Mouse (Mus musculus) gastrocnemius, adult 18-20 months (tissue): ENCODE data around the gene Abcc8. TPM values are rescaled to one million over a fixed set of nuclear protein-coding genes. Genes with fewer than 3 reads are reported as not detected.

Source experiments
- DNase-seq: peaks from one replicate; pipeline ENCODE4 v3.0.0; 2021; ENCODE audit warnings: low spot score
- total RNA-seq, 2 experiments: library from RNA; stranded (reverse); gene quantifications; 2 replicates each; pipeline ENCODE4 v1.2.3; 2021

The Abcc8 gene
- total RNA-seq, 2 experiments from 2014 or later = 3.3 to 5.9 TPM

GRCm38 (mm10) chr7:46157746-46158145 is 22.1 kb downstream of the Abcc8 start:
- no peak for DNase-seq

- DNase-seq = no peak
These were observed 25.0 kb downstream of the Abcc8 start for GRCm38 (mm10) chr7:46154498-46155488.

DNA sequence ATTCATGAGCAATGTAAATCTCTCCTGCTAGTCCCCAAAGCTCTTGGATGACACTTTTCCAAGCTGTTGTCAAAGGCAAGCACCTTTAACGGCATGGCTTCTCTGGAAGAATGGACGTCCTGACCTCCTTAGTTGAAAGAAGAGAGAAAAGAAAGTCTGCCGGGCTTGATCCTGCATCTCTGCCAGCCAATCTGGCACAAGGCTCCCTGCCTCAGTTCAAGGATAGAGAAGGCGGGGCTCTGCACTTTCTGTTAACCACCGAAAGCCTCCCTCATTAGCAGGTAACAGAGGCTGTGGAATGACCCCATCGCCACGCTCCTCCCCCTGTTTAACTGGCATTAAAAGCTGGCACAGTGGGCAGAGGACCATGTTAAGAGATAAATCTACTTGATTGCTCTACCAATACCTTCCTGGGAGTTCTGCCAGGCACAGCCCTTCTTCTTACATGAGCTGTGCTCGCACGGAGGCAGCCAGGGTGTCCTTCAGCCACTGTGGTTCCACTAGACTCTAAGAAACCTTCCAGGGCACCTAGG is 26.9 kb downstream of the Abcc8 start:
- no peak for DNase-seq

DNA sequence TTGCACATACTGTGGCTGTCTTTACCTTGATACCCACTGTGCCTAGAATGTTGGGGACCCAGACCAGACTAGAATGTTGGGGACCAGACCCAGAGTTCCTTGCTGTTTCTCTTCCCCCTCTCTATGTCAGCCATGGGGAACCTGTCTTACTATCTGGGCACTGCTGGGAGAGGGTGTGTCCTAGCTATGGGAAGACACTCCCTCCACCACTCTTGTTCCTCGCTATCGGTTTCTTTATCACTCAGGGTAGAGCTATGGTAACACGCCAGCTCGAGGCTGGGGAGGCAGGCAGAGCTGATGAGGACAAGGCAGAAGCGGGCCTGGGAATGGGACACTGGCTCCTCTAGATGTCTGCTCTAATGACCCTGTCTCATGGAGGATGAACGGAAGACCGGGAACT is 32.4 kb downstream of the Abcc8 start:
- DNase-seq = no peak

GRCm38 (mm10) chr7:46146675-46147308 is 33.0 kb downstream of the Abcc8 start:
- no peak for DNase-seq

DNA sequence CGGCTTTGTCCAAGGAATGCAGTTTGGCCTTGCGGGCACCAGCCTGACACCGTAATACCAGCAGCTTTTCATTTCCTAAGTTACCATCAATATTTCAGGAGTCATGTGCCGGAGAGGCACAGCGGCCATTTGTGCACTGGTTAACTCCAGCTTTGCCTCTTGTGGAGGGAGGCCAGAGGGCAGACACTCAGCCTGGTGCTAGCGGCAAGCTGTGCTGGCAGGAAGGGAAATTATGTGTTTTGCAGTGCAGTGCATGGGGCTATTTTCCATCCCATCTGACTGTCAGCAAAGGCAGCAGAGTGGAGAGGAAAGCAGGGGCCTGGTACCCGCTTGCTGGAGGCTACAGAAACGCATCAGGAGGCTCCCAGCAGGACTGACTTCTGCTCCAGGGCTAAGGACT is 35.8 kb downstream of the Abcc8 start:
- no peak for DNase-seq

DNA sequence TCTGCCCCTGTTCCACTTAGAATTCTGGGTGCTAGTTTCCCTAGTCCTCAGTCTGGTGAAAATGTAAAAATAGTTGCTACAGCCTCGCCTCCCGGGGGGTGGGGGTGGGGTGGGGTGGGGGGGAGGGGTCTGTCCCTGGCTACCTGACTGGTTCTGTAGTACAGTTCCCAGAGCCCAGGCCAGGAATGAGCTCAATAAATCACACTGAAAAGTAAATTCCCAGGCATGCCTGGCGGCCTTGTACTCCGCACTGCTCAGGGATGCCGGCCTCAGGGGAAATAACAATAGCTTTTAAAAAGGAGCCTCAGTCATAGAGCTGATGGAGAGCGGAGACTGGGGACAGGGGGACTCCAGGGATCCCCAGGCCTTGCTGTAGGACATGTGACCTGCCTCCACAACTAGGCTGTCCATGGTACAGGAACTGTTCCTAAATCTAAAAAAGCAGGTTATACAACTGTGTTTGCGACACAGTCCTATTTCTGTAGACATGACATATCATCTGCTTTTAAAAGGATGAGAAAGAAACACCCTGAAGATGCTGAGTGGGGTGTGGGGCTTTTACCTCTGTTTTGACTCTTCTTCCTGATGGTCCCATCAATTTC is 41.4 kb downstream of the Abcc8 start:
- DNase-seq = no peak

GRCm38 (mm10) chr7:46133858-46134257 is 46.0 kb downstream of the Abcc8 start:
- DNase-seq = no peak

- DNase-seq = no peak
These were observed 47.6 kb downstream of the Abcc8 start for GRCm38 (mm10) chr7:46132229-46132628.

DNA sequence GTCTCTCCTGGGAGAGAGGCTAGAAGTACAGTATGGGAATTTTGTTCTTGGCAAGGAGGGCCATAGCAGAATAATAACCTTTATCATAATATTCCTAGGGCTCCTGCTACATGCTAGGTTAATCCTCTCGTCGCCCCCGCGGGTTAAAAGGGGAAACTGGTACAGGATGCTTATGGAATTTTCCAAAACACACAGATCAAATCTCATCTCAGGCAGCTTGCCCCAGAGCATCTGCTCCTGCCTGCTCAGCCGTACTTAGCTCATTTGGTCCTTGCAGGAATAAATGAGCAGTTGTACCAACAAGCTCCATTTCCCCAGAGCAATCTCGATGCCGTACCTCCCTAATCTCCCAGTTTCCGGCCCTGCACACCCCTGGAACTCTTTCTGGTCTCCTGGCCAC is 48.0 kb downstream of the Abcc8 start:
- DNase-seq = no peak

GRCm38 (mm10) chr7:46131266-46131665 is 48.6 kb downstream of the Abcc8 start:
- no peak for DNase-seq

GRCm38 (mm10) chr7:46130723-46131122 is 49.1 kb downstream of the Abcc8 start:
- DNase-seq = no peak

- no peak for DNase-seq
These were observed 50.2 kb downstream of the Abcc8 start for GRCm38 (mm10) chr7:46129463-46130179.

DNA sequence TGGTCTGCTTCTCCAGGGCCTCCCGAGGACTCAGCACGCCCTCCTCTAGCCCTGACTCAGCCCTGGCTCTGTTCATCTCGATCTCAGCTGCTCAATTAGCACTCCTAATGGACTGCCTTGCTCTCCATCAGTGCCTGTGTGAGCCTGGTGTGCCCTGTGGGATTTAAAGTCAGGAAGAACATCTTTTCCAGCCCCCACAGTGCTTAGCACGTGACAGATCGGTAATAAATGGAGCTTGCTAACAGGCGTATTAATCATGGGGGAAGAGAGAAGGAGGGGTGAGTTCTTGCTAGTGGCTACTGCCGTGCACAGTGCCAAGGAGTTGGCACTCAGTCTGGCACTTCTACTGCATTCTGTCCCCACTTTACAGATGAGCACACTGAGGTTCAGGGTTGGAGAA is 51.6 kb downstream of the Abcc8 start:
- no peak for DNase-seq

- DNase-seq = no peak
These were observed 54.5 kb downstream of the Abcc8 start for GRCm38 (mm10) chr7:46125340-46125739.

GRCm38 (mm10) chr7:46124460-46124859 is 55.4 kb downstream of the Abcc8 start:
- DNase-seq = no peak

DNA sequence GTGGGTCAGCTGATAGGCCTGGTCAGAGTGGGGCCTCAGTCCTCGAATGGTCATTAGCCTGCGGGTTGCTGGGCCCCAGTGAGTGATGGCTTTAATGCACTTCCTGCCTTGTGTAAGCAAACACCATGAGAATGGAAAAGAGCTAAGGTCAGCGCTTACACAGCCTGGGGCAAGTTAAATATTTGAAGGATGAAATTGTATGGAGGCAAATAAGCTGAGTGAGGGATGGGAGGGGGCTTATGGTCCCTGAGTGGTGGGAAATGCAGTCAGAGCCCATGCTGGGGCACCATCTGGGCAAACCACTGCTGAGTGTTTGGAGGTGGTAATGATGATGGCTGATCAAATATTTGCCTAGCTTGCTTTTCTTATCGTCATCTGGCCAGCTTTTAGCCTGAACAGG is 56.9 kb downstream of the Abcc8 start:
- no peak for DNase-seq

GRCm38 (mm10) chr7:46117035-46117434 is 62.8 kb downstream of the Abcc8 start:
- DNase-seq = no peak

- peak; percentile 88 for DNase-seq
These were observed 63.7 kb downstream of the Abcc8 start for GRCm38 (mm10) chr7:46116118-46116581.

- DNase-seq = no peak
These were observed 66.4 kb downstream of the Abcc8 start for GRCm38 (mm10) chr7:46113435-46113834.

DNA sequence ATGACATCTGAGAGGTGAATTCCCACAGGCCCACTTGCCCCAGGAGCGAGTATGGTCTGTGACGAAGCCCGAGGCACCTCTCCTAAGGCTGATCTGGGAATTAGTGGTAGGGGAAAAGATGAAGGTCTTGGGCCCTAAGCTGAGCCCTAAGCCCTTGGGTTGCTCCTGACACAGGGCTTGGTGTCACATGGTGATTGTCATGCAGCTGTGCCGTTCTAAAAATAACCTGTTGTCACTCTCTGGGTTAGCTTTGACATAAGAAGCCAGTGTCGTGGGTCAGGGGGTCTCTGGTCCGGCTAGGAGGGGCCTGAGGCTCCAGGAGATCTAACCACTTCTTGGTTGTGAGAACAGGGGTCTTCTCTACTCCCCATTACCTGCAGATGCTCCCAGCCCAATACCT is 67.9 kb downstream of the Abcc8 start:
- DNase-seq = no peak
